Mouse (Mus musculus): ENCODE measurements around the gene Aldh1b1.

GRCm38 (mm10) chr4:45853496-45854246, 54.8 kb downstream of the Aldh1b1 start:
- TF ChIP-seq POLR2A (IDR thresholded peaks at IDR 0.05; ENCODE audit: extremely low read depth, insufficient read depth, low read length) (no peak), CTCF (IDR thresholded peaks at IDR 0.05; ENCODE audit: extremely low read depth, insufficient read depth, low read length) (no peak)
